Mouse (Mus musculus) liver, postnatal 0 days (tissue): ENCODE data around the gene Cysrt1. TPM values are rescaled to one million over a fixed set of nuclear protein-coding genes. Genes with fewer than 3 reads are reported as not detected.

Experiments
- ATAC-seq: fragments of 200-750 bp; cut with Nextera tagmentation; 2 replicates; pipeline ENCODE4 v1.8.0; 2017; ENCODE audit warnings: mild to moderate bottlenecking, moderate library complexity
- DNase-seq: peaks from one replicate; pipeline ENCODE4 v3.0.0-alpha.2; 2016
- H3K27ac ChIP-seq: fragments of 300-500 bp; sonication (generic); 2 replicates; pipeline ENCODE4 v1.5.1; 2014; ENCODE audit warnings: antibody characterized with exemption, moderate library complexity, mild to moderate bottlenecking, low read depth
- H3K27me3 ChIP-seq: fragments of 300-500 bp; sonication (generic); 2 replicates; pipeline ENCODE4 v1.6.1; 2014; ENCODE audit warnings: low read length, control low read depth, mixed read lengths; ENCODE audit not compliant: insufficient read depth
- H3K36me3 ChIP-seq: fragments of 300-500 bp; sonication (generic); replicated peaks from 2 replicates; pipeline ENCODE4 v1.6.1; 2014; ENCODE audit warnings: mild to moderate bottlenecking, control low read depth, low read length, moderate library complexity, mixed read lengths; ENCODE audit not compliant: insufficient read depth
- H3K4me1 ChIP-seq: fragments of 300-500 bp; sonication (generic); 2 replicates; pipeline ENCODE4 v1.6.1; 2014; ENCODE audit warnings: antibody characterized with exemption, mild to moderate bottlenecking, control low read depth; ENCODE audit not compliant: insufficient read depth
- H3K4me2 ChIP-seq: fragments of 300-500 bp; sonication (generic); 2 replicates; pipeline ENCODE4 v1.6.1; 2014; ENCODE audit warnings: low read depth, mild to moderate bottlenecking, low read length, moderate library complexity, mixed read lengths
- H3K4me3 ChIP-seq: fragments of 300-500 bp; sonication (generic); 2 replicates; pipeline ENCODE4 v1.5.1; 2014; ENCODE audit warnings: low read depth, low read length
- H3K9ac ChIP-seq: fragments of 300-500 bp; sonication (generic); replicated peaks from 2 replicates; pipeline ENCODE4 v1.6.1; 2014; ENCODE audit warnings: mild to moderate bottlenecking, moderate library complexity
- H3K9me3 ChIP-seq: fragments of 300-500 bp; sonication (generic); 2 replicates; pipeline ENCODE4 v1.6.1; 2016; ENCODE audit warnings: mild to moderate bottlenecking, control low read depth, low read length, mixed read lengths
- CTCF ChIP-seq: sonication (generic); IDR thresholded peaks from 2 replicates; pipeline ENCODE4 v1.5.1; 2016; ENCODE audit warnings: antibody characterized with exemption, low read depth
- EP300 ChIP-seq: IDR thresholded peaks from 2 replicates; pipeline ENCODE4 v1.6.1; 2016; ENCODE audit warnings: antibody characterized with exemption, low read depth, mild to moderate bottlenecking
- WGBS: fragments of 180-500 bp; shearing (Covaris S2); extraction: QIAGEN DNeasy Blood & Tissue Kit; methylation state at CpG from one replicate; pipeline ENCODE4 v1.1.7; 2014; ENCODE audit not compliant: insufficient replicate concordance; 5-methylcytosine and 5-hydroxymethylcytosine counted together
- polyA plus RNA-seq: library from polyadenylated mRNA; unstranded; fragments of >200 nt; fragmentation: Nextera tagmentation; extraction: Ambion mirVana; gene quantifications from 2 replicates; pipeline ENCODE4 v1.2.1, GENCODE M21; 2015

Gene Cysrt1
- polyA plus RNA-seq, 1 experiment from 2014 or later, result not detected

- Histone ChIP-seq H3K4me1 (peaks cover 16% of the 10 kb centered on the region), H3K36me3 (peaks cover 27% of the 10 kb centered on the region), H3K4me3 (peak overlapping the region; percentile 89), H3K9ac (peak overlapping the region; percentile 92), H3K27ac (peak overlapping the region; percentile 89), H3K9me3 (no peaks in the 10 kb centered on the region), H3K27me3 (no peaks in the 10 kb centered on the region), H3K4me2 (peak overlapping the region; percentile 77)
- TF ChIP-seq CTCF (no peak), EP300 (no peak)
- peak; percentile 22 for ATAC-seq
- DNase-seq, result no peak
- 0% methylated on average over 24 of the region's 24 CpGs for WGBS
Observed at GRCm38 (mm10) chr2:25210686-25211085, 31.6 kb downstream of the Cysrt1 start.

GRCm38 (mm10) chr2:25207593-25207992, 34.7 kb downstream of the Cysrt1 start:
- Histone ChIP-seq H3K36me3 (peaks cover 52% of the 10 kb centered on the region), H3K4me1 (peaks cover 16% of the 10 kb centered on the region), H3K4me2 (no peak overlapping the region), H3K27ac (no peak overlapping the region), H3K9me3 (no peaks in the 10 kb centered on the region), H3K9ac (no peak overlapping the region), H3K4me3 (no peak overlapping the region), H3K27me3 (no peaks in the 10 kb centered on the region)
- DNase-seq (no peak), ATAC-seq (no peak)
- no peak for TF ChIP-seq EP300
- TF ChIP-seq CTCF, result no peak
- WGBS, result 76% methylated on average over 1 of the region's 1 CpGs

GRCm38 (mm10) chr2:25203631-25204214, 38.5 kb downstream of the Cysrt1 start:
- DNase-seq (peak; percentile 53), ATAC-seq (peak; percentile 54)
- peaks cover 75% of the 10 kb centered on the region for H3K36me3 ChIP-seq
- no peaks in the 10 kb centered on the region for H3K4me1 ChIP-seq
- no peak overlapping the region for H3K27ac ChIP-seq
- WGBS, result 57% methylated on average over 4 of the region's 4 CpGs
- no peaks in the 10 kb centered on the region for H3K27me3 ChIP-seq
- no peaks in the 10 kb centered on the region for H3K9me3 ChIP-seq
- no peak overlapping the region for H3K9ac ChIP-seq
- H3K4me3 ChIP-seq, result no peak overlapping the region
- H3K4me2 ChIP-seq, result no peak overlapping the region
- TF ChIP-seq EP300, result no peak
- TF ChIP-seq CTCF, result peak; percentile 49

- H3K4me2 ChIP-seq, result no peak overlapping the region
- no peak for DNase-seq
- H3K4me1 ChIP-seq, result peaks cover 14% of the 10 kb centered on the region
- no peaks in the 10 kb centered on the region for H3K27me3 ChIP-seq
- ATAC-seq, result no peak
- 83% methylated on average over 2 of the region's 2 CpGs for WGBS
- H3K9me3 ChIP-seq, result no peaks in the 10 kb centered on the region
- H3K27ac ChIP-seq, result no peak overlapping the region
- no peak for TF ChIP-seq EP300
- no peak for TF ChIP-seq CTCF
- no peak overlapping the region for H3K4me3 ChIP-seq
- H3K36me3 ChIP-seq, result peaks cover 54% of the 10 kb centered on the region
- no peak overlapping the region for H3K9ac ChIP-seq
Observed at GRCm38 (mm10) chr2:25200631-25201030, 41.6 kb downstream of the Cysrt1 start.

- Histone ChIP-seq H3K4me1 (peaks cover 36% of the 10 kb centered on the region), H3K4me2 (no peak overlapping the region), H3K9me3 (no peaks in the 10 kb centered on the region), H3K9ac (no peak overlapping the region), H3K4me3 (no peak overlapping the region), H3K27ac (no peak overlapping the region; the same call in 1 of the 2 replicates), H3K36me3 (peaks cover 34% of the 10 kb centered on the region), H3K27me3 (no peaks in the 10 kb centered on the region)
- TF ChIP-seq CTCF (no peak), EP300 (no peak)
- ATAC-seq, result no peak
- DNase-seq, result no peak
Observed at GRCm38 (mm10) chr2:25197946-25198345, 44.3 kb downstream of the Cysrt1 start.

- Histone ChIP-seq H3K27me3 (no peaks in the 10 kb centered on the region), H3K27ac (peak overlapping the region; percentile 93), H3K9ac (peak overlapping the region; percentile 52), H3K36me3 (peaks cover 28% of the 10 kb centered on the region), H3K4me1 (peaks cover 36% of the 10 kb centered on the region), H3K4me3 (0 out of 2 replicates have a peak overlapping the region, but pooled peaks have one; percentile 50), H3K4me2 (peak overlapping the region; percentile 83), H3K9me3 (no peaks in the 10 kb centered on the region)
- WGBS, result 21% methylated on average over 2 of the region's 2 CpGs
- no peak for TF ChIP-seq CTCF
- TF ChIP-seq EP300, result no peak
- ATAC-seq (no peak), DNase-seq (no peak)
Observed at GRCm38 (mm10) chr2:25197191-25197590, 45.1 kb downstream of the Cysrt1 start.
